Mouse (Mus musculus) ES-Bruce4 (cell line): ENCODE results near the gene Snapc3. TPM values are rescaled to one million over a fixed set of nuclear protein-coding genes. Genes with fewer than 3 reads are reported as not detected.

ENCODE experiments used
- H3K27ac ChIP-seq: 2 replicates; pipeline ENCODE4 v1.5.1; 2012; ENCODE audit warnings: low read length, inconsistent platforms; ENCODE audit not compliant: insufficient read depth
- H3K27me3 ChIP-seq: 2 replicates; pipeline ENCODE4 v1.6.1; 2012; ENCODE audit warnings: mild to moderate bottlenecking, low read length, inconsistent platforms; ENCODE audit not compliant: control insufficient read depth, poor library complexity, insufficient read depth, severe bottlenecking
- H3K36me3 ChIP-seq: 2 replicates; pipeline ENCODE4 v1.6.1; 2012; ENCODE audit warnings: inconsistent platforms, mild to moderate bottlenecking, low read length, moderate library complexity; ENCODE audit not compliant: control insufficient read depth, poor library complexity, insufficient read depth, severe bottlenecking
- H3K4me1 ChIP-seq: one replicate; pipeline ENCODE4 v1.8.1; 2011; ENCODE audit warnings: low read length; ENCODE audit not compliant: control insufficient read depth, insufficient read depth
- H3K4me3 ChIP-seq: 2 replicates; pipeline ENCODE4 v1.5.1; 2011; ENCODE audit warnings: low read depth, mild to moderate bottlenecking, low read length
- H3K9ac ChIP-seq: 2 replicates; pipeline ENCODE4 v1.6.1; 2012; ENCODE audit warnings: low read depth, mild to moderate bottlenecking, inconsistent platforms; ENCODE audit not compliant: poor library complexity, severe bottlenecking
- H3K9me3 ChIP-seq: replicated peaks from 2 replicates; pipeline ENCODE4 v1.6.1; 2012; ENCODE audit warnings: mild to moderate bottlenecking, low read length, inconsistent platforms; ENCODE audit not compliant: control insufficient read depth, poor library complexity, insufficient read depth, severe bottlenecking
- CTCF ChIP-seq: IDR thresholded peaks from one replicate; pipeline ENCODE4 v1.8.1; 2011; ENCODE audit warnings: low read depth, low read length
- EP300 ChIP-seq: IDR thresholded peaks from 2 replicates; pipeline ENCODE4 v1.6.1; 2011; ENCODE audit warnings: low read depth, low read length; ENCODE audit not compliant: insufficient read depth
- POLR2A ChIP-seq: IDR thresholded peaks from one replicate; pipeline ENCODE4 v1.8.1; 2011; ENCODE audit warnings: low read length; ENCODE audit not compliant: insufficient read depth
- polyA plus RNA-seq: library from polyadenylated mRNA; stranded (reverse); fragments of >200 nt; gene quantifications from 2 replicates; pipeline ENCODE4 v1.2.4, GENCODE M21; 2011; ENCODE audit warnings: low read depth; ENCODE audit not compliant: missing spikeins, insufficient read depth, insufficient read length

The Snapc3 gene
- polyA plus RNA-seq, 1 experiment, result 48.6 TPM

DNA sequence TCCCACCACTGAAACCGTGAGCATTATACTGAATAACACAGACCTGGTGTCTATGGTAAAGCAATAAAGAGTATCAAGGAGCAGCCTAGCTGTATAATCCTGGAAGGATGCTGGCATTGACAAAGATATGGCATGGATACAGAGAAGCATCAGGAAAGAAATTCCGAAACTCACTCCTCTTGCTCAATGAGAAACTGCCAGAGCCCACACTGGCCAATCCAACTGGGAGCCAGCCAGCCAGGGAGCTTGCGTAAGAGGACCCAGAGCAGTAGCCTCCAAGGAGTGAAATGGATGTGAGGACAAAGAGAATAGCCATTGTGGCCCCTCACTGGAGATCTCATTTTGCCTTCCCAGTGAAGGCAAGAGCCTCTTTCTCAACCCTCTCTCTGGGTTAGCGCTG lies 21.2 kb upstream of the Snapc3 start:
- Histone ChIP-seq H3K4me3 (no peak overlapping the region), H3K36me3 (no peaks in the 10 kb centered on the region), H3K9ac (no peak overlapping the region), H3K9me3 (no peaks in the 10 kb centered on the region), H3K27ac (no peak overlapping the region), H3K4me1 (no peaks in the 10 kb centered on the region), H3K27me3 (no peaks in the 10 kb centered on the region)
- TF ChIP-seq CTCF (no peak), EP300 (no peak), POLR2A (no peak)

- TF ChIP-seq POLR2A (no peak), EP300 (no peak), CTCF (no peak)
- H3K4me3 ChIP-seq, result no peak overlapping the region
- H3K27ac ChIP-seq, result no peak overlapping the region
Observed at GRCm38 (mm10) chr4:83396996-83397770, 20.3 kb upstream of the Snapc3 start.

GRCm38 (mm10) chr4:83398527-83398926 lies 19.0 kb upstream of the Snapc3 start:
- no peaks in the 10 kb centered on the region for H3K27me3 ChIP-seq
- H3K4me3 ChIP-seq, result no peak overlapping the region
- TF ChIP-seq POLR2A, result no peak
- no peak for TF ChIP-seq CTCF
- TF ChIP-seq EP300, result no peak
- H3K36me3 ChIP-seq, result no peaks in the 10 kb centered on the region
- H3K4me1 ChIP-seq, result no peaks in the 10 kb centered on the region
- H3K9ac ChIP-seq, result no peak overlapping the region
- H3K9me3 ChIP-seq, result peaks cover 4% of the 10 kb centered on the region
- H3K27ac ChIP-seq, result no peak overlapping the region

More at GRCm38 (mm10) chr4:83396996-83397770, 20.3 kb upstream of the Snapc3 start:
- Histone ChIP-seq H3K27me3 (no peaks in the 10 kb centered on the region), H3K9me3 (no peaks in the 10 kb centered on the region), H3K4me1 (no peaks in the 10 kb centered on the region), H3K9ac (no peak overlapping the region), H3K36me3 (no peaks in the 10 kb centered on the region)

GRCm38 (mm10) chr4:83400691-83401595 lies 16.6 kb upstream of the Snapc3 start:
- peaks cover 6% of the 10 kb centered on the region for H3K9me3 ChIP-seq
- H3K9ac ChIP-seq, result no peak overlapping the region
- no peak overlapping the region for H3K4me3 ChIP-seq
- no peaks in the 10 kb centered on the region for H3K4me1 ChIP-seq
- no peak overlapping the region for H3K27ac ChIP-seq
- no peaks in the 10 kb centered on the region for H3K36me3 ChIP-seq
- H3K27me3 ChIP-seq, result no peaks in the 10 kb centered on the region
- no peak for TF ChIP-seq CTCF
- TF ChIP-seq EP300, result no peak
- no peak for TF ChIP-seq POLR2A

DNA sequence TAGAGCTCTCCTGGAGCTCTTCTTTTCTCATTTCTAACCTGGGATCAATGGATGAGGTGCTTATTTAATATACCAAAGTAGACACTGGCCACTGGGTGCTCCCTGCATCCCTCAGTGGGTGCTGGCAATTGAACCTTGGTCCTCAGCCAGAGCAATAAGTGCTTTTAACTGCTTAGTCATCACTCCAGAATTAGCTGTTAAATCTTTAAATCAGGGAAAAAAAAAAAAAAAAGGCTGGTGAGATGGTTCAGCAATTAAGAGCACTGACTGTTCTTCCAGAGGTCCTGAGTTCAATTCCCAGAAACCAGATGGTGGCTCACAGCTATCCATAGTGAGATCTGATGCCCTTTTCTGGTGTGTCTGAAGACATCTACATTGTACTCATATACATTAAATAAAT lies 15.8 kb upstream of the Snapc3 start:
- H3K9me3 ChIP-seq, result peaks cover 6% of the 10 kb centered on the region
- no peaks in the 10 kb centered on the region for H3K36me3 ChIP-seq
- H3K27me3 ChIP-seq, result no peaks in the 10 kb centered on the region
- no peaks in the 10 kb centered on the region for H3K4me1 ChIP-seq
- TF ChIP-seq EP300, result no peak
- no peak for TF ChIP-seq POLR2A
- TF ChIP-seq CTCF, result no peak
- no peak overlapping the region for H3K4me3 ChIP-seq
- no peak overlapping the region for H3K27ac ChIP-seq
- no peak overlapping the region for H3K9ac ChIP-seq
